Mouse (Mus musculus) kidney, adult 2 months (tissue): ENCODE measurements around the gene Sap30bp. TPM values are rescaled to one million over a fixed set of nuclear protein-coding genes. Genes with fewer than 3 reads are reported as not detected.
A peak's percentile ranks its signal among the peaks of the same experiment; 100 is the strongest.

Source experiments
- DNase-seq: peaks from one replicate; pipeline ENCODE4 v3.0.0; 2021
- H3K27ac ChIP-seq: fragments of 200-500 bp; 2 replicates; pipeline ENCODE4 v1.5.1; 2012; ENCODE audit warnings: low read depth, low read length, control low read depth, inconsistent platforms; ENCODE audit not compliant: insufficient read depth
- H3K27me3 ChIP-seq: fragments of 200-500 bp; replicated peaks from 2 replicates; pipeline ENCODE4 v1.6.1; 2012; ENCODE audit warnings: mild to moderate bottlenecking, moderate library complexity, low read length, inconsistent platforms; ENCODE audit not compliant: control insufficient read depth, insufficient read depth
- H3K36me3 ChIP-seq: fragments of 200-500 bp; 2 replicates; pipeline ENCODE4 v1.6.1; 2012; ENCODE audit warnings: mild to moderate bottlenecking, moderate library complexity, low read length, inconsistent platforms; ENCODE audit not compliant: control insufficient read depth, insufficient read depth
- H3K4me1 ChIP-seq: fragments of 200-500 bp; 2 replicates; pipeline ENCODE4 v1.6.1; 2011; ENCODE audit warnings: low read length; ENCODE audit not compliant: control insufficient read depth, insufficient read depth
- H3K4me3 ChIP-seq: fragments of 200-500 bp; 2 replicates; pipeline ENCODE4 v1.5.1; 2011; ENCODE audit warnings: mild to moderate bottlenecking, low read depth, low read length, control low read depth; ENCODE audit not compliant: insufficient read depth
- CTCF ChIP-seq: fragments of 200-500 bp; conservative IDR thresholded peaks from 2 replicates; pipeline ENCODE4 v1.5.1; 2011; ENCODE audit warnings: low read depth, mild to moderate bottlenecking, control low read depth, low read length, moderate library complexity, mixed read lengths; ENCODE audit not compliant: insufficient read depth, insufficient read length
- POLR2A ChIP-seq: fragments of 200-500 bp; IDR thresholded peaks from one replicate; pipeline ENCODE4 v1.6.1; 2011; ENCODE audit warnings: low read depth, low read length, control low read depth
- WGBS: fragments of 180-500 bp; shearing (Covaris S2); methylation state at CpG from one replicate; pipeline ENCODE4 v1.1.7; 2018; 5-methylcytosine and 5-hydroxymethylcytosine counted together
- polyA plus RNA-seq: library from polyadenylated mRNA; depleted of rRNA; stranded (reverse); fragments of >200 nt; gene quantifications from 2 replicates; pipeline ENCODE4 v1.2.3, GENCODE M21; 2012

The Sap30bp gene
- polyA plus RNA-seq, 1 experiment, result 20.5 TPM

DNA sequence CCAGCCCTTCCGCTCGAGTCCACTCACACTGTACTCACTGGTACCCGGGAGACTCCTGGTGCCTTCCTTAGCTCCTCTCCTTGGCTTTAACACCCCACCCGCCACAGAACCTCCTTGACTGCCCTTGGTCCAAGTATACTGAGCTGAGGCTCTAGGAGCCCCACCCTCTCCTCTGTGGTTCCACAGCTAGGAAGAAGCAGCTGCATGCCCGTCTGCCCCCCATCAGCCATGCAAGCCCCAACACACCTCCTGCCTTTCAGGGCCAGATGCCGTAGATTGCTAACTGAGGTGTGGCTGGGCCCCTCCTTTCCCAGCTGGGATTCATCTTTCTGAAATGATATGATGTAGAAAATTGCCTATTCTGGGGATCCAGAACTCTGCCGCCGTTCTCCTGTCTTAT, 12.2 kb downstream of the Sap30bp start:
- TF ChIP-seq POLR2A, result no peak
- no peak for TF ChIP-seq CTCF
- Histone ChIP-seq H3K4me1 (0 out of 2 replicates have a peak, but pooled peaks cover 2% of the 10 kb centered on the region), H3K4me3 (no peak overlapping the region), H3K27me3 (no peaks in the 10 kb centered on the region), H3K27ac (no peak overlapping the region), H3K36me3 (no peaks in the 10 kb centered on the region; the same call in 1 of the 2 replicates)
- 94% methylated on average over 8 of the region's 8 CpGs for WGBS
- no peak for DNase-seq

DNA sequence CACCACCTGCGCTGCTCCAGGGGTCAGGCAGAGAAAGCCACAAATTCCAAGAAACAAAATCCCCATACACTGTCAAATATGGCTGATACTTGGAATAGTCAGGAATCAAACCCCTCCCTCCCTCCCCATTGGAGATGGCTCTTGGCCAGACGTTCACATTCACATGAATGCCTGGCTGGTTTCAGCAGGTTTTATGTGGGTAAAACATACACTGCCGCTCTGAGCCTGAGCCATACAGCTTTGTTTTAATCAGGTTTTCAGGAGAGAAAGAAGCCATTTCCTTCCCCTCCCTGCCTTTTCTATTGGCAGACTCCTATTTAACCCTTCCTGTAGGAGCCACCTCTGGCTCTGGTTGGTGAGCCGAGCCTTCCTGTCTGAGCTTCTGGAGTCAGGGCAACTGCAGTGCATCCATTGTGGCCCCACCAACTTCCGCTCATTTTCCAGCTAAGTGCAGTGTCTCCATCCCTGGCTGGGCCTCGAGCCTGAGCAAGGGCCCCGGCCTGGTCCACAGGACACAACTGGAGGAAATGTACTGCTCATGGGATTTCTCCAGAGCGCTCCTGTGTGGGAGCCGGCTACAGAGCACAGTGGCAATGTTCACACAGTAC, 13.2 kb downstream of the Sap30bp start:
- 63% methylated on average over 9 of the region's 9 CpGs for WGBS
- H3K4me1 ChIP-seq, result 0 out of 2 replicates have a peak, but pooled peaks cover 2% of the 10 kb centered on the region
- no peaks in the 10 kb centered on the region for H3K27me3 ChIP-seq
- peak overlapping the region; percentile 58 for H3K27ac ChIP-seq
- peak; percentile 57 for DNase-seq
- no peak overlapping the region for H3K4me3 ChIP-seq
- no peak for TF ChIP-seq POLR2A
- no peak for TF ChIP-seq CTCF
- no peaks in the 10 kb centered on the region; the same call in 1 of the 2 replicates for H3K36me3 ChIP-seq

- Histone ChIP-seq H3K27me3 (no peaks in the 10 kb centered on the region), H3K27ac (no peak overlapping the region), H3K4me1 (0 out of 2 replicates have a peak, but pooled peaks cover 2% of the 10 kb centered on the region), H3K36me3 (no peaks in the 10 kb centered on the region), H3K4me3 (no peak overlapping the region)
- WGBS, result 90% methylated on average over 9 of the region's 9 CpGs
- TF ChIP-seq POLR2A, result no peak
- TF ChIP-seq CTCF, result no peak
- DNase-seq, result no peak
Observed at GRCm38 (mm10) chr11:115948316-115948715, 15.2 kb downstream of the Sap30bp start.

DNA sequence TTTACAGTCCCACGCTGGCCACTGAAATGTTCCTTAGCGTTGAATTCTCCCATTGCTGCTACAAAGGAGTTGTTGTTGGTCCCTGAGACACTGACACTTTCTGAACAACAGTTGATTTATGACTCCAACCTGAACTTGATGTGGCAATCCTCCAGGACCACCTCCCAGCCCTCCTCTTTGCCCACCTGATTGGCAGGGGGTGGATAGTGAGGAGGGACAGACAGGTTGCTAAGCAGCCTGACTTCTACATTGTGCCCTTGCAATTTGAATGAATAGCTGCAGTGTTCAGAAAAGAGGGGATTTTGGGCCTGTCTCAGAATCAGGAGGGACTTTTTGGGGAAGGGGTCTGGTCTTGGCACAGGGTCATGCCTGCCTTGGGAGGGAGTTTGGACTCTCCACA, 17.6 kb downstream of the Sap30bp start:
- TF ChIP-seq POLR2A (no peak), CTCF (no peak)
- WGBS, result 74% methylated on average over 2 of the region's 2 CpGs
- H3K27ac ChIP-seq, result no peak overlapping the region
- H3K36me3 ChIP-seq, result no peaks in the 10 kb centered on the region
- peaks cover 14% of the 10 kb centered on the region; the same call in 1 of the 2 replicates for H3K4me1 ChIP-seq
- no peaks in the 10 kb centered on the region for H3K27me3 ChIP-seq
- no peak for DNase-seq
- H3K4me3 ChIP-seq, result no peak overlapping the region

- no peak for TF ChIP-seq POLR2A
- TF ChIP-seq CTCF, result no peak
- Histone ChIP-seq H3K27me3 (no peaks in the 10 kb centered on the region), H3K36me3 (no peaks in the 10 kb centered on the region), H3K27ac (peak overlapping the region; percentile 52; the same call in 1 of the 2 replicates), H3K4me1 (peaks cover 13% of the 10 kb centered on the region; the same call in 1 of the 2 replicates), H3K4me3 (no peak overlapping the region)
- no peak for DNase-seq
- 81% methylated on average over 5 of the region's 5 CpGs for WGBS
Observed at GRCm38 (mm10) chr11:115954712-115955111, 21.6 kb downstream of the Sap30bp start.

DNA sequence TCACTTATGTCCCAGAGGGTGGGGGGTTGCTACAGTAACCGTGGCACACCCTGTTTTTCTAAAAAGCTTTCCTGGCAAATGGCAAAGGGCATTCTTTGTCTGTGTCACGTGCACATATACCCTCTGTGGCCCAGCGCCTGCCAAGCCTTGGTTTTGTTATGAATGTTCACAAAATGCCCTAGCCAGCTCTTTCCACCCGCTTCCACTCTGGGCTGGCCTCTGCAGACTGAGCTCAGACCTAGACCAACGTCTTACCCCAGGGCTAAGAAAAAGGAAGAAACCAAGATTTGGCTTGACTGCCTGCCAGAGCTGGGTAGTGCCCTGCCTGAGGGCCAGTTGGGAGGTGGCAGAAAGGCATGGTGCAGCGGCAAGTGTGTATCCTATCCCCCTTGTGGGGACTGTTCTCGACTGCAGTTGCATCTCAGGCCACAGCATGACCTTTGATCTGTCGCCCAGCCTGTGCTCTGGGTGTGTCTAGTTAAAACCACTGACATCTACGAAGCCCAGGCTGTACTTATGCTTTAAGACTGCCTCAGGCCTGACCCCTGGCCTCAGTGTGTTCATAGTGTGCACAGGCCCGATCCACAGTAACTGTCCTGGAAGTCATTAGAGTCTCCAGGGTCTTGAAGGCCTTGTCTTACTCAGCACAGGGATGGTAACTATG, 22.2 kb downstream of the Sap30bp start:
- TF ChIP-seq CTCF, result 0 out of 2 replicates have a peak, but pooled peaks have one; percentile 8
- TF ChIP-seq POLR2A, result no peak
- peak; percentile 71 for DNase-seq
- 40% methylated on average over 10 of the region's 10 CpGs for WGBS
- H3K4me1 ChIP-seq, result peaks cover 13% of the 10 kb centered on the region; the same call in 1 of the 2 replicates
- no peaks in the 10 kb centered on the region for H3K27me3 ChIP-seq
- no peak overlapping the region for H3K4me3 ChIP-seq
- no peaks in the 10 kb centered on the region for H3K36me3 ChIP-seq
- H3K27ac ChIP-seq, result peak overlapping the region; percentile 66

- WGBS, result 76% methylated on average over 4 of the region's 4 CpGs
- TF ChIP-seq POLR2A, result no peak
- TF ChIP-seq CTCF, result no peak
- peaks cover 13% of the 10 kb centered on the region; the same call in 1 of the 2 replicates for H3K4me1 ChIP-seq
- H3K27me3 ChIP-seq, result no peaks in the 10 kb centered on the region
- no peaks in the 10 kb centered on the region for H3K36me3 ChIP-seq
- DNase-seq, result no peak
- no peak overlapping the region for H3K27ac ChIP-seq
- H3K4me3 ChIP-seq, result no peak overlapping the region
Observed at GRCm38 (mm10) chr11:115956453-115956852, 23.4 kb downstream of the Sap30bp start.
